Mouse (Mus musculus) ES-E14 (cell line): Measurements from ENCODE around the gene Rin2. TPM values are rescaled to one million over a fixed set of nuclear protein-coding genes. Genes with fewer than 3 reads are reported as not detected.

Experiments used
- DNase-seq: peaks from one replicate; pipeline ENCODE4 v3.0.0-alpha.2; 2013; ENCODE audit warnings: low read depth, low spot score
- H3K27ac ChIP-seq: 2 replicates; pipeline ENCODE4 v1.5.1; 2012; ENCODE audit warnings: low read depth, mild to moderate bottlenecking, low read length, moderate library complexity, mixed read lengths; ENCODE audit not compliant: poor library complexity, insufficient read depth, severe bottlenecking
- H3K36me3 ChIP-seq: 2 replicates; pipeline ENCODE4 v1.6.1; 2012; ENCODE audit warnings: mild to moderate bottlenecking, low read length, moderate library complexity, mixed read lengths; ENCODE audit not compliant: control insufficient read depth, poor library complexity, insufficient read depth, severe bottlenecking
- H3K4me1 ChIP-seq, 2 experiments: fragments of 150-350 bp in 1 of 2; sonication (generic) in 1 of 2; 2 replicates each; pipeline ENCODE4 v1.6.1; 2012; ENCODE audit warnings: low read length in 2 of 2, mild to moderate bottlenecking in 1 of 2, mixed read lengths in 1 of 2; ENCODE audit not compliant: control insufficient read depth in 2 of 2, insufficient read depth in 2 of 2, poor library complexity in 1 of 2
- H3K4me3 ChIP-seq, 2 experiments: fragments of 150-350 bp in 1 of 2; sonication (generic) in 1 of 2; 2 replicates each; pipeline ENCODE4 v1.5.1; 2012; ENCODE audit warnings: low read length in 2 of 2, low read depth in 1 of 2, mild to moderate bottlenecking in 1 of 2, mixed read lengths in 1 of 2; ENCODE audit not compliant: insufficient read depth in 1 of 2, poor library complexity in 1 of 2, severe bottlenecking in 1 of 2
- H3K9ac ChIP-seq: 2 replicates; pipeline ENCODE4 v1.6.1; 2012; ENCODE audit warnings: low read depth, mild to moderate bottlenecking, low read length, mixed read lengths; ENCODE audit not compliant: poor library complexity, insufficient read depth, severe bottlenecking
- H3K9me3 ChIP-seq: fragments of 150-350 bp; sonication (generic); 2 replicates; pipeline ENCODE4 v1.6.1; 2012; ENCODE audit warnings: low read depth, mild to moderate bottlenecking, low read length; ENCODE audit not compliant: control insufficient read depth, insufficient read depth
- CHD2 ChIP-seq: IDR thresholded peaks from 2 replicates; pipeline ENCODE4 v1.6.1; 2014; ENCODE audit warnings: mild to moderate bottlenecking, low read depth, low read length, inconsistent platforms
- HCFC1 ChIP-seq: IDR thresholded peaks from 2 replicates; pipeline ENCODE4 v1.6.1; 2012; ENCODE audit warnings: low read length, inconsistent platforms, borderline replicate concordance; ENCODE audit not compliant: insufficient read depth
- MAFK ChIP-seq: IDR thresholded peaks from 2 replicates; pipeline ENCODE4 v1.6.1; 2014; ENCODE audit warnings: mild to moderate bottlenecking, low read depth, low read length, inconsistent platforms; ENCODE audit not compliant: insufficient read depth
- ZC3H11A ChIP-seq: IDR thresholded peaks from 2 replicates; pipeline ENCODE4 v1.6.1; 2012; ENCODE audit warnings: low read depth, mild to moderate bottlenecking, inconsistent platforms, low read length, borderline replicate concordance
- ZNF384 ChIP-seq: IDR thresholded peaks from 2 replicates; pipeline ENCODE4 v1.6.1; 2012; ENCODE audit warnings: low read depth, low read length, inconsistent platforms
- in situ Hi-C, 2 experiments: fragments of 600-800 bp; cut with MboI; formaldehyde crosslinking; loops; one replicate each; pipeline ENCODE4 v1.15.1; 2025; ENCODE audit warnings: low sequenced_read_pairs in 2 of 2, inconsistent platforms in 1 of 2; ENCODE audit not compliant: unreplicated experiment in 2 of 2
- total RNA-seq: library from RNA; depleted of rRNA; stranded (reverse); fragments of 300-350 nt; gene quantifications from 2 replicates; pipeline ENCODE4 v1.2.3, GENCODE M21; 2012

Gene Rin2
- total RNA-seq, 1 experiment: 3.7 TPM

- no peaks in the 10 kb centered on the region for H3K4me1 ChIP-seq
- DNase-seq: no peak
- in situ Hi-C loops: no loop called here
- H3K9ac ChIP-seq: no peak overlapping the region
- H3K27ac ChIP-seq: no peak overlapping the region
- H3K9me3 ChIP-seq: no peaks in the 10 kb centered on the region
- no peaks in the 10 kb centered on the region for H3K36me3 ChIP-seq
- H3K4me3 ChIP-seq: no peak overlapping the region
- TF ChIP-seq MAFK: no peak
- no peak for TF ChIP-seq CHD2
- TF ChIP-seq HCFC1: no peak
- no peak for TF ChIP-seq ZNF384
- TF ChIP-seq ZC3H11A: no peak
These were observed 11.1 kb upstream of the Rin2 start for GRCm38 (mm10) chr2:145663899-145664298.

GRCm38 (mm10) chr2:145664311-145664710, 10.7 kb upstream of the Rin2 start:
- no peak for DNase-seq
- TF ChIP-seq ZC3H11A (no peak), CHD2 (no peak), HCFC1 (no peak), ZNF384 (no peak), MAFK (no peak)
- H3K9me3 ChIP-seq: no peaks in the 10 kb centered on the region
- H3K36me3 ChIP-seq: no peaks in the 10 kb centered on the region
- H3K4me3 ChIP-seq: no peak overlapping the region
- no peak overlapping the region for H3K27ac ChIP-seq
- H3K9ac ChIP-seq: no peak overlapping the region
- in situ Hi-C loops: no loop called here
- H3K4me1 ChIP-seq: no peaks in the 10 kb centered on the region

- Histone ChIP-seq H3K27ac (no peak overlapping the region), H3K4me3 (no peak overlapping the region), H3K9me3 (no peaks in the 10 kb centered on the region), H3K4me1 (no peaks in the 10 kb centered on the region), H3K36me3 (no peaks in the 10 kb centered on the region), H3K9ac (no peak overlapping the region)
- TF ChIP-seq MAFK (no peak), HCFC1 (no peak), ZNF384 (no peak), CHD2 (no peak)
- in situ Hi-C loops: no loop called here
- DNase-seq: no peak
These were observed 6.9 kb upstream of the Rin2 start for GRCm38 (mm10) chr2:145668135-145668534.

GRCm38 (mm10) chr2:145670131-145670530, 4.9 kb upstream of the Rin2 start:
- in situ Hi-C loops: no loop called here
- Histone ChIP-seq H3K27ac (no peak overlapping the region), H3K4me3 (no peak overlapping the region), H3K9ac (no peak overlapping the region), H3K36me3 (no peaks in the 10 kb centered on the region), H3K4me1 (peaks cover 0 to 4% of the 10 kb centered on the region in 2 experiments; a peak in 2 of 4 replicates), H3K9me3 (no peaks in the 10 kb centered on the region)
- DNase-seq: no peak
- TF ChIP-seq HCFC1: no peak
- TF ChIP-seq CHD2: no peak
- no peak for TF ChIP-seq ZC3H11A
- TF ChIP-seq MAFK: no peak
- no peak for TF ChIP-seq ZNF384
